Mouse (Mus musculus) spleen, adult 2 months (tissue): ENCODE measurements around the gene Btg4.

Source experiments
- CTCF ChIP-seq: fragments of 200-500 bp; IDR thresholded peaks from 2 replicates; pipeline ENCODE4 v1.5.1; 2011; ENCODE audit warnings: mild to moderate bottlenecking, inconsistent platforms; ENCODE audit not compliant: insufficient read depth, insufficient read length, insufficient replicate concordance; ENCODE audit errors: extremely low read depth
- POLR2A ChIP-seq: fragments of 200-500 bp; IDR thresholded peaks from 2 replicates; pipeline ENCODE4 v1.6.1; 2011; ENCODE audit warnings: low read depth, low read length, inconsistent platforms

- TF ChIP-seq CTCF (no peak), POLR2A (no peak)
Observed at GRCm38 (mm10) chr9:51137432-51137831, 76.7 kb downstream of the Btg4 start.
